Mouse (Mus musculus) layer of hippocampus, adult 11-12 months (tissue): ENCODE measurements at regions not wholly inside any gene's neighbourhood (a gene's known extent, or its start where the extent isn't known, plus 50 kb on each side); places are given as distances from the start of the nearest gene placed in this dataset.

Experiments used
- DNase-seq: peaks from one replicate; pipeline ENCODE4 v3.0.0; 2022; ENCODE audit warnings: low spot score

DNA sequence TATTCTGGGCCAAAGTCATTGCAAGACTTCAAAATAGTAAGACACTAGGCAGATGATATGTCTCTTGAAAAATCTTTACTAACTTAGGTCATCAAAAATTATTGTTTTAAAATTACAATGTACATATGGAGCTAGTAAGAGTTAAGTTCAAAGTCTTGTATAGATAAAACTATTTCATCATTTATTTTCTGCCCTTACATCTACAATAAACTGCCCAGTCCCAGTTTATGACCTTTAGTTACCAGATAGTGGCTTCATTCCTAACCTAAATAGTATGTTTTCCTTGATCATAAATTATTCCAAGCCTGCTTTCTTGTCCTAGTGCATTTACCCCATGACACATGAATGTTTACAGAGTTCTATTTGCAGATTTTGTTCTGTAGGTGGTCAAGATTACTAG is 72.9 kb downstream of the Manea start:
- no peak for DNase-seq

DNA sequence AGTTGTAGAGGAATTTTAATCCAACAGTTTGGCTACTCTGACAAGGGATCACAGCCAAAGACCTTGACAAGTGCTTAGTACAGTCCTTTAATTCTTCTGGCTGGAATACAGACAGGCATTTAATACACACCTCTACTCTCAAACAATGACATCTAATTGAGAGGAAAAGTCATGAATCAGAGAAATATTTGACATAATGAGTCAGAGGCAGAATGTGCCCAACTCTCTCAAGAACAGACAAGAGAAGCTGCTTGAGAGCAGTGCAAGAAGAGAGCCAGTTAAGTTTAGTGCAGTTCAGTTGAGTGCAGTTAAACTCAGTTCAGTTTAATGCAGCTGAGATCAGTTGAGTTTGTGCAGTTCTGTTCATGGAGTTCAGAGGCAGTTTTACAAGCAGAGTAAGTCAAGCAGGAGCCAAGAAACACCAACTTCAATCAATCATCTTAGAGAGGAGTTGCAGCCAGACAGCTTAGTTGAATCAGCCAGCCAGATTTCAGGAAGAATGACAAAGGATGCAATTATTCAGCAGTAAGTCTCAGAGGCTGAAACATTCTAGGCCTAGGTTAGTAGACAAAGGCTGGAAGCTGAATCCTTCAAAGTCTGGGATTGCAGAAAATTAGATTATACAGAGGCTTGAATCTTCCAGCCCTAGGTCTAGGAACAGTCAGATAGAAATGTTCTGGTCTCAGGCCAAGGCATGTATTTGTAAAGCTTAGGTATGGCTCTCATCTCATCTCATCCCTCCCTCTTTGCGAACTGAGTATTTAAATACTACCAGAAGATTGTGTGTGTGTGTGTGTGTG is 87.3 kb downstream of the Manea start:
- DNase-seq = no peak

DNA sequence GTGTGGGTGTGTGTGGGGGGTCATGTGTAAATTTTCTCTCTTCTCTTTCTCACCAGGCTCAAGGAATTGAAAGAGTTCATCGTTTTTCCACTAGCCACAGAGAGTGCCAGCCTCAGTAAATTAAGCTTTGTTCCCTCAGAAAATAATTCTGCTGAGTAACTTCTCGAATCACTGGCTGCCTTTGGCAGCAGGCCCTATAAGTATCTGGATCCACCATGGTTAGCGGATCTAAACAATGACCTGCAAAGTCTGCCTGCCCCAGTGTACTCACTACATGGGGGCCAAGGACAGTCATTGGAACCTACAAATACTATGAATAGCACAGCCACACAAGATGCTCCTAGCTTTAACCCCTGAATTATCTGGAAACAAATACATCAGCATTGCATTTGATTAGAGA is 90.8 kb downstream of the Manea start:
- DNase-seq = no peak

DNA sequence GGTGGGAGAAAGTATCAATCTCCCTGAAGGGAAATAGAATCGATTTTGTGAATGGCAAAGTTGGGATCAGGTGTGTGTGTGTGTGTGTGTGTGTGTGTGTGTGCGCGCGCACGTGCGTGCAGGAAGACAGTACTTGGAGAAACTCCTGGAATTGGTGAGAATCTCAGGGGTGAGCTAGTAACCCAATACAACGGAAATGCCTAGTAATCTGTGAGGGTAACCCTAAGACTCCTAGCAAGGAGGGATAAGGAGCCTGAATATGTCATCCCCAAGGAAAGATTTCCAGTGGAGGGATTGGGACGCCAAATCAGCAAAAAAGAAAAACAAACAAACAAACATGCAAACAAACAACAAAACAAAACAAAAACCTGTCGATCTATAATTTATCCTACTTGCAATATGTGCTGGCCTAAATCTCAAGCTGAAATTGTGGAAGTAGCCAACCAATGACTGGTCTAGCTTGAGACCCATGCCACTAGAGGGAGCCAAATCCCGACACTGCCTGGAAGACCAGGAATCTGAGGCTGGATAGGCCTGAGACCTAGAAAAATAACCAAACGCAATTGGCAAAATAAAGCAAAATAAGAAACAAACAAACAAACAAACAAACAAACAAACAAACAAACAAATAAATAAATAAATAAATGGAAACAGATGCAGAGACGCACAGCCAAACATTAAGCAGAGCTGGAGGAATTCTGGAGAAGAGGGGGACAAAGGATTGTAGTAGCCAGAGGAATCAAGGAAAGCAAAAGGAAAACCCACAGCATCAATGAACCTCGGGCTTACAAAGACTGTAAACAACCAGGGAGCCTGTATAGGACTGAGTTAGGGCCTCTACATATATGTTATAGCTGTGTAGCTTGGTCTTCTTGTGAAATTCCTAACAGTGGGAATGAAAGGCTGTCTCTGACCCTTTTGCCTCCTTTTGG is 98.5 kb downstream of the Manea start:
- DNase-seq = peak; percentile 63

DNA sequence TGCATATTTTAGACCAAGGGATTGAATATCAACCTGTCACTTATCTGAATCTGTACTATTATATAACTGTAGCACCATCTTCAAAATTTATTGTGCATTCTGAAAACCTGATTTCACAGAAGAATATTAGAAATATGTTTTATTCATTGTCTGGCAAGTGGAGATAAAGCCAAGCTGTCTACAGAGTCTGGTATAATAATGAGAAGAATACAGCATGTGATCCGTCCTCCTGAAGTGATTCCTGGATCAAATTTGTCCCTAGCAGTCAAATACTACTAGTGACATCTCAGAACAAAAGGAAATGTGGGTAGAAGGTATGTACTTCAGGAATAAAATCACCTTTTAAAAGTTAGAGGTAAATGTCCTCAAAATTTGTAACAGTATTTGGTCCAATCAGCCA is 123.4 kb downstream of the Manea start:
- DNase-seq = no peak
